Mouse (Mus musculus): Measurements from ENCODE around the gene Map10. TPM values are rescaled to one million over a fixed set of nuclear protein-coding genes. Genes with fewer than 3 reads are reported as not detected.

Gene Map10
- 1 to 10 TPM; 6.3 to 6.9 TPM for total RNA-seq (2021)
- long read RNA-seq, experiment 1, transcript Map10-201 (1 exons, 3,542 nt), result major isoform, 5 of 5 reads
- long read RNA-seq, experiment 1, partial matches to known transcripts, result 0 of 5 reads
- long read RNA-seq, experiment 1, other reads (novel, unspliced or antisense), result 0 of 5 reads
- long read RNA-seq, experiment 2, transcript Map10-201 (1 exons, 3,542 nt), result major isoform, 17 of 17 reads
- long read RNA-seq, experiment 2, partial matches to known transcripts, result 0 of 17 reads
- long read RNA-seq, experiment 2, other reads (novel, unspliced or antisense), result 0 of 17 reads

DNA sequence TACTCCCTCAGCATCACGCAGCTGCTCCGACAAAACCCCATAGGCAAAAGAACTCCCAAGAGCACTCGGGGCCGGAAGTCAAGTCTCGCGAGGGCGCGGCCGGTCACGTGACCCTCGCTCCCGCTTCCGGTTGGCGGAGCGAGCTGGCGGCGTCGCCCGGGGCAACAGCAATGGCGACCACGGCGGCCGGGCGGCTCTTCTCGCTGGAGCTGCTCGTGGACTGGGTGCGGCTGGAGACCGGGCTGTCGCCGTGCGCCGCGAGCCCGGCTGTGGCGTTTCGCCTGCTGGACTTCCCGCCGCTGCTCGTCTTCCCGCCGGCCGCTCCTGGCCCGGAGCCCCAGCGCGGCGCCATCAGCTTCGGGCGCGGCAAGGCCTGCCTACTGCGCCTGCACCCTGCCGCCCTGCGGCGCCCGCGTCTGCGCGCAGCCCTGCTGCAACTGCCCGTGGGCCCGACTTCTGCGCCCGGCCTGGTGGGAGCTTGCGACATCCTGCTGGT, at the start of gene Map10:
Gene Map10 (plus strand): TSS at position 119 of the 496 bp plus-strand sequence.
- peak within 1 kb of the TSS; percentile 82 for H3K27ac ChIP-seq
- DNase-seq (ENCODE audit: low spot score in 2 of 2), result peak; percentile 88 to 94
- TF ChIP-seq CTCF (conservative IDR thresholded peaks at IDR 0.05), result peak; percentile 35; the same call in 1 of the 2 replicates
- peak within 1 kb of the TSS; percentile 71 for H3K4me3 ChIP-seq

DNA sequence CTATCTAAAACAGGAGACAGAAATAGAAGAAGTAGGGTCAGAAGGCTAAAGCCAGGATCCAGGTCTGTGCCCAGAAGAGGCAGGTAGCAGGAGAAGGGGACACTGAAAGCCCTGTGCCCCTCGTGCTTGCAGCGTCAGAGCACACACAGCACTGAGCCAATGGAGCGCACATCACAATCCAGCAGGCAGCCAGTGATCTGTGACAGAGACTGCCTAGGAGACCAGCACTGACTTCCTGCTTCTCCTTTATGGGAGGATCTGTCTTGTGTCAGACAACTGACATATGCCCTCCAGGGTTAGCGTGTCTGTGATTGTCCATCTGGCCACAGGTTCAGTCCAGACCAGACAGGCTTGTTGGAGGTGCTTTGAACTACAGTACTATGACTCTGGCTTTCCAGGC, 49.3 kb upstream of the Map10 start:
- no peak for DNase-seq (ENCODE audit: low spot score in 2 of 2)

DNA sequence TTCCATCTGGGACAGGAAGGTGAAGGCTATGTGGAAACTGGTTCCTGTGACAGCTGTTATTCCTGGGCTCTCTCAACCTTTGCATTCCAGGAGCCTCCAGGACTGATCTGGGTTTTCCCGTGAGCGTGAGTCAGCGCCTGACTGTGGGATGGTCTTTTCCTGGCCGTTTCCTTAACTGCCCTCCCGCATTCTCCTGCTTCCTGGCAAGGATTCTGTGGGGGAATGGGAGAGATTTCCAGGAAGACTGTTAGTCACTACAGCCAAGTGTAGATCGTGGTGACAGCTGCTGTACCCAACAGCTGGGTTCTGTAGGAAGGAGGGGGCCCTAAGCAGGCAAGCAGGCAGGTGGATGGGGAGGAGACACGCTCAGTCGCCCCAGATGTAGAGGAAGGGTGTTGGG, 45.3 kb upstream of the Map10 start:
- no peak overlapping the region for H3K27ac ChIP-seq
- DNase-seq (ENCODE audit: low spot score in 2 of 2), result no peak
- TF ChIP-seq CTCF (conservative IDR thresholded peaks at IDR 0.05), result no peak
- H3K4me3 ChIP-seq, result no peak overlapping the region

More for the DNA sequence above, 49.3 kb upstream of the Map10 start:
- Histone ChIP-seq H3K4me3 (no peak overlapping the region), H3K27ac (no peak overlapping the region)
- no peak for TF ChIP-seq CTCF (conservative IDR thresholded peaks at IDR 0.05)

DNA sequence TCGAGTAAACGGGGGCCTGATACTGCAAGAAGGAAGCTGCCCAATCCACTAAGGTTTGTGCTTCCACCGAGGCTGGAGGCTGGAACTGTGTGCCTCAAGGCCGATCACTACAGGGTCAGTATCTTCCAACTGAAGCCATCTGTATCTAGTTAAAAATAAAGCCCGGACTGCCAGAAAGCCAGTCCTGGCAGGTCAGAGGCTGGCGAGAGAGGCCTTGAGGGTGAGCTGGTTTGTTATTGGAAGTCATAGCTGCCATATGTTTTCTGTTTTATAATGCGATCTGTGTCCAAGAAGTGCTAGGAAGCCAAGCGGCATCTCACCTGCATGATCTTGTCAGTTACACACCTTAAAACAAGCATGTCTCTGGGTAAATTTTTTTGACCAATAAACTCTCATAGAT, 43.2 kb upstream of the Map10 start:
- Histone ChIP-seq H3K4me3 (no peak overlapping the region), H3K27ac (no peak overlapping the region)
- TF ChIP-seq CTCF (conservative IDR thresholded peaks at IDR 0.05), result no peak
- no peak for DNase-seq (ENCODE audit: low spot score in 2 of 2)

DNA sequence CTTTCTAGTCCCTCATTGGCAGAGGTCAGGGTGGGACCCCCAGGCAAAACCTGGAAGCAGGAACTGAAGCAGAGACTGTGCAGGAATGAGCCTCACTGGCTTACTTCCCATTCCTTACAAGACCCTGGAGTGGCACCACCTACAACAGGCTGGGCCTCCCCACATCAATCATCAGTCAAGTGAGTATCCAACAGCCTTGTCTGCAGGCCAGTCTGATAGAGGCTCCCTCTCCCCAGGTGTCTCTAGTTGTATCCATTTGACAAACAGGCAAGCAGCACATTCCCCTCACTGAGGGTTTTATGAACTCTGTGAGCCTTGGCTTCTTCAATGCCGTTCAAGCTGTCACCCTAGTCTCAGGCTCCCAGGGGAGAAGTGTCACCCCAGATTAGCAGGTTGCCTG, 40.8 kb upstream of the Map10 start:
- Histone ChIP-seq H3K27ac (no peak overlapping the region), H3K4me3 (no peak overlapping the region)
- TF ChIP-seq CTCF (conservative IDR thresholded peaks at IDR 0.05), result no peak
- DNase-seq (ENCODE audit: low spot score in 2 of 2), result no peak

DNA sequence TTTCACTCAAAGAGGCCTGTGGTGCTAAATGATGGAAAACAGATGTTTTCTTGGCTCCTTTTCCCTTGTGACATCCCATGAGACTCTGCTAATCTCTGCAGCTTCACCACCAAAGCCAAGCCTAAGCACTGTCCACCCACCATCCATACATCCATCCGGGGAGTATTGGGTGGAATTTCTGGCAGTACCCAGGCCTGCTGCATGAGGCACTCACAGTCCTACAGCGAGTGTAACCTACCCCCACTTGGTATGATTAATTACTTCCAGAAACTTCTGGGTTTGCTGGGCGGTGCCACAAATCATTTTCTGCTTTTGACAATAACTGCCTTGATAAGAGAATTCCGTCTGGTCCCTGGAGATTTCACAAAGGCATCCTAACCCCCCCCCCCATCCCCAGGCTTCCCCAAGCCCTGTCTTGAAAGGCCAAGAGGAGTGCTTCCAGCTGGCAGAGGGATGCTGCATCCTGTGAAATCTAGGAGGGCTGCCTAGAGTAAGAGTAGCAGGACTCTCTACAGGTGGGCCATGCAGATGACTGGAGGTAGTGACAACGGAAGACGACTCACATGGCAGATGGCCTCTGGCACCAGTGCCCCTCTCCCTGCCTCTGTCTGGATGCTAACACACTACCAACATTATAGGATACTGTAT, 31.1 kb upstream of the Map10 start:
- no peak overlapping the region for H3K4me3 ChIP-seq
- TF ChIP-seq CTCF (conservative IDR thresholded peaks at IDR 0.05), result no peak
- no peak for DNase-seq (ENCODE audit: low spot score in 2 of 2)

DNA sequence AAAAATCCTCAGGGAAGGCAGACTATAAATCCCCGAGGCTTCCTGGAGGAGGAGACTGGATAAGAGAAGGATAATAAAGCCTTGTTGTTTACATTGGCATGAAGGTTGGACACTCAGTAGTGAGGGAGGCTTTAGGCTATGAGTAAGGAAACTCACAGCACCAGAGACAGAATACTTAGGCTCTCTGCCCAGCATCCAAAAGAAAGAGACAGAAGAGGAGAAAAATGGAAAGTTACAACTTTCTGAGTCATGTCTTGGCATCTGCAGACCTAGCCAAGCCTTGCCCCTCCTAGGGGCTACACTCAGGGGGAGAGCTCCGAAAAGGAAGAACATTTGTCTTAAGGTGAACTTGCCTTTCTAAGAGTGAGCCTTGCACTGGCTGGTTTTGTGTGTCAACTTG, 30.0 kb upstream of the Map10 start:
- Histone ChIP-seq H3K27ac (no peak overlapping the region), H3K4me3 (no peak overlapping the region)
- no peak for TF ChIP-seq CTCF (conservative IDR thresholded peaks at IDR 0.05)
- no peak for DNase-seq (ENCODE audit: low spot score in 2 of 2)

More for the DNA sequence above, 31.1 kb upstream of the Map10 start:
- no peak overlapping the region for H3K27ac ChIP-seq

DNA sequence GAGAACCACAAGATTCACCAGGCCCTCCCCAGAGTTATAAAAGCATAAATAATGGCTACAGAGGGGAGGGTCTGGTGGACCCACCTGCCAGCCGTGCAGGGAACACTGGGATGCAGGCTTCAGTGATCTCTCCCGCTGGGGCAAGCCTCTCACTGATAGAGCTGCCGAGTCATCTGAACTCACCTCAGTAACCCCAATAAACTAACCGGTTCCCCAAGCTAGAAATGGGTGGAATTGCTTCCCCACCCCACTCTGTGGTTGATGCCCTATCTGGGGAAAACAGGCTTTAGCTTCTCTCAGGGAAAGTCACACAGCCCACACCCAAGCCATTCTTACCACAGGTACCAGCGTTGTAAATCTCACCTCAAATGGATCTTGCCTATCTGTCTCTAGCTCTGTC, 28.9 kb upstream of the Map10 start:
- no peak for TF ChIP-seq CTCF (conservative IDR thresholded peaks at IDR 0.05)
- DNase-seq (ENCODE audit: low spot score in 2 of 2), result no peak
- Histone ChIP-seq H3K27ac (no peak overlapping the region), H3K4me3 (no peak overlapping the region)

DNA sequence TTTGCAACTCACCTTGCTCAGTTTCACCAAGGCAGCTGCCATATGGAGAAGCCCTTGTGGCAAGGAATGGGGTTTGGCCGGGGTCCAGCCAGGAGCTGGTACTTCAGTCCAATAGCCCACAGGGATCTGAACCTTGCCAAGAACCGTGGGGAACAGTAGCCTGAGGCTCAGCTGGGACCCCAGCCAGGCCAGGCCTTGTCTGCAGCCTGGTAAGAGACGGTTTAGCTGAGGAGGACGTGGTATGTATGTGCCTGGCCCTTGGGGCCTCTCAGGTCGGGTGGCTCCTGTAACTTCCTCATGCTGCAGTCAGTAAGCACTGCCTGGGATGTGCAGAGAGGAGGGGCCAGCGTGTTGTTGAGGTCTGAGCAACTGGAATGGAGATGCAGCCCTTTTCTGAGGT, 27.8 kb upstream of the Map10 start:
- DNase-seq (ENCODE audit: low spot score in 2 of 2), result no peak
- H3K4me3 ChIP-seq, result no peak overlapping the region
- TF ChIP-seq CTCF (conservative IDR thresholded peaks at IDR 0.05), result no peak
- H3K27ac ChIP-seq, result no peak overlapping the region

DNA sequence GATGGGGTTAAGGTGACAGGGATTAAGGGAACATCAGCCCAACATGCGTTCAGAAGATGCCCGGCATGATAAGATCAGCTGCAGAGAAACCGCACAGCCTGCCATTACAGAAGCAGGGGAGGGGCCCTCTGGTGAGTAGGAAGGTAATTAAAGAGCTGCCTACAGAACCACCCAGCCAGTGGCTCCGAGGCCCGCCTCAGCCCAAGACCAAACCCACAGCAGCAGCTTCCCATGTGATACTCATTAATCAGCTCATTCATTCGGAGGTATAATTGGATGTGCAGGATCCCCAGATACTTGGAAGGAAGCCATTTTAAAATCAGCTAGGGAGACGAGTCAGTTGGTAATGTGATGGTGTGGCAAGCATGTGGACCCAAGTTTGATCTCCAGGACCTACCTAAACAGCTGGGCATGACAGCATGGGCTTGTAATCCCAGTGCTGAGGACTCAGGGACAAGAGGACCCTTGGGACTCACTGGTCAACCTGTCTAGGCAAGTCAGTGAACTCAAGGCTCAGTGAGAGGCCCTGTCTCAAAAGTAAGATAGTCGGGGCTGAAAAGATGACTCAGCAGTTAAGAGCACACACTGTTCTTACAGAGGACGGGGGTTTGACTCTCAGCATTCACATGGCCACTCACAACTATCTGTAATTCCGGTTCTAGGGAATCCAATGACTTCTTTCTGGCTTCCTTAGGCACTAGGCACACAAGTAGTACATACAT, 23.7 kb upstream of the Map10 start:
- no peak for TF ChIP-seq CTCF (conservative IDR thresholded peaks at IDR 0.05)
- no peak overlapping the region for H3K27ac ChIP-seq
- no peak overlapping the region for H3K4me3 ChIP-seq
- no peak for DNase-seq (ENCODE audit: low spot score in 2 of 2)

DNA sequence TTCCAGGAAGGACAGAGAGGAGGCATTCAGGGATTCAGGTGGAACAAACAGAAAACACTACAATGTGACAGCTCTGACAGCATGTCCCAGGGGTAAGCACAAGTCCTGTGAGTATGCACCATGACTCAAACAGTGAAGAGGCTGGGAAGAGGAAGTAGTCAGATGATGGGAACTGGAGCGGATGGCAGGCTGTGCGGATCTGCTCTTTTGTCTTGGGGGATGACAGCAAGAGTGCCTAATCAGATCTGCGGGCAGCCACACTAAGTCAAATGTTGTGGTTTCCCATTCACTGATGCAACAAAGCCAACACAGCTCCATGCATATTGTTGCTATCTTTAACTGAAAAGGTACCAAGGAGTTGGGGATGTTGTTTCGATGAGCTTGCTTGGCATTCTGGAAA, 20.2 kb upstream of the Map10 start:
- DNase-seq (ENCODE audit: low spot score in 2 of 2), result no peak
- Histone ChIP-seq H3K27ac (no peak overlapping the region), H3K4me3 (no peak overlapping the region)
- no peak for TF ChIP-seq CTCF (conservative IDR thresholded peaks at IDR 0.05)

DNA sequence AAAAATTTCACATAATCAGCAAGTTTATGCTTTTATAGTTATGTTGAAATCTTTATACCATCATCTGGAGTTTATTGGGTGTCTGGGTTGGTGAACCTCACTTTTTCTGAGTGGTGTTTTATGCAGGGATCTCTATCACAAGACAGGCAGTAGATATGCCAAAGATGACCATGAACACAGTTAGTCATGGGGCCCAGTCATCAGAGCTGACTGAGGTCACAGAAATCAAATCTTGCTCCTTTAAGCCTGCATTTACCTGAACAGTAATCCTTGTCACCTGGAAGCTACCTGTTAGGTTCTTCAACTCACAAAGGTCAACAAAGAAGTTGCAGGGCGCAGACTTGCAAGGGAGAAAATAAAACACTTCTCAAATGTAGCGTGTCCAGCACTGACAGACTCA, 14.8 kb upstream of the Map10 start:
- TF ChIP-seq CTCF (conservative IDR thresholded peaks at IDR 0.05), result no peak
- H3K27ac ChIP-seq, result no peak overlapping the region
- DNase-seq (ENCODE audit: low spot score in 2 of 2), result no peak
- no peak overlapping the region for H3K4me3 ChIP-seq

DNA sequence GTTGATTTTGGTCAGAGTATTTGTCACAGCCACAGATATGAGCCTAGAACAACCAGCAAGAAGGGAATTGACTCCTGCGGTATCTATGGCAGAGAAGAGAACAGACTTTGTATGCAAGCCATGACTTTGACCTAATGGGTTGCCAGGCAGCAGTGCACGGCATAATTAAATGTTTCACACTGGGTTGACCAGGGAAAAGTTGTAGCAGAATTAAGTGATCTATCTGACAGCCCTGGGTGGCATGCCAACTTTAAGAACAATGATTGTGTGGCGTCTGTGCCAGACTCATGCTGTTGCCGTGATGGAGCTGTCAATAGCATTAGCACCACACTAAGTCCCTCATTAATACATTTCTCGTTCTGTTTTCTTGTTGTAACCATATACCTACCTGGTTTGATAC, 11.1 kb upstream of the Map10 start:
- no peak for DNase-seq (ENCODE audit: low spot score in 2 of 2)
- Histone ChIP-seq H3K4me3 (no peak overlapping the region), H3K27ac (no peak overlapping the region)
- no peak for TF ChIP-seq CTCF (conservative IDR thresholded peaks at IDR 0.05)
